Mouse (Mus musculus): ENCODE measurements at regions not wholly inside any gene's neighbourhood (a gene's known extent, or its start where the extent isn't known, plus 50 kb on each side); places are given as distances from the start of the nearest gene placed in this dataset.
A peak's percentile ranks its signal among the peaks of the same experiment; 100 is the strongest.

DNA sequence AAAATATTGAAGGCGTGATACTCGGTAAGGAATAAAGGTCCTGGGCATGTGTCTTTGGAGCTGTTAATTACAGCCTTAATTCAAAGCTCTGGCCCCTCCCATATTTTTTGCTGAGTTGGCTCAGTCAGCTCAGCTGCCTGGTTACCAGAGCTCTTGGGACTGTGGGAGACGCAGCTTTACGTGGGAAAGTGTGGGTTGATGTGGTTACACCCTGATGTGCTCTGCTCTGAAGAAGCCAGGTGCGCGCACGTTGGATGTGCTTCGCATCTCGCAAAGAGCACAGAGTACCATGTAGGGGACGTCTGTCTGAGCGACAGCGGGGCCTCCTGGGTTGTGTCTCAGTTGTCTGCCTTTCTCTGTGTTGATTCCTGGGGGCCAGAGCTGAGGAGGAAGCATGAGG, 254.8 kb downstream of the Foxo1 start:
- Histone ChIP-seq H3K9me3 (no peaks in the 10 kb centered on the region), H3K4me1 (0 out of 2 replicates have a peak, but pooled peaks cover 5% of the 10 kb centered on the region), H3K4me2 (no peak overlapping the region), H3K27me3 (no peaks in the 10 kb centered on the region), H3K4me3 (no peak overlapping the region), H3K27ac (no peak overlapping the region), H3K9ac (no peak overlapping the region), H3K36me3 (no peaks in the 10 kb centered on the region)
- 71% methylated on average over 12 of the region's 12 CpGs for WGBS
- no peak for ATAC-seq (ENCODE audit: insufficient number of reproducible peaks, low FRiP score, low TSS enrichment, low read depth)

DNA sequence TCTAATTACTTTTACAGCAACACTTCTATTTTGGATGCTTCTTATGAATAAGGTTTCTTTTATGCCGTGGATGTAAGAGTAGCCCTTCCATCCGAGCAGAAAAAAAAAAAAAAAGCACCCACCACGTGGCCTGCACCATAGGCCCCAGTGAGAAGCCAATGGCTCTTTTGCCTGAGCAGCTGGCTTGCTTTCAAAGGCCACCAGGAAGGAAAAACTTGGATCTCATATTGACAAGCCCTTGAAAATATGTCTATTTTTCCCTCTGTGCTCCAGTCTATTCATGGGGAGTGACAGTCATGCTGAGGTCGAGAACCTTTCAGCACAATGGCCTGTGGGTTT, 252.4 kb downstream of the Foxo1 start:
- ATAC-seq (ENCODE audit: insufficient number of reproducible peaks, low FRiP score, low TSS enrichment, low read depth) = no peak
- WGBS = 29% methylated on average over 4 of the region's 4 CpGs

DNA sequence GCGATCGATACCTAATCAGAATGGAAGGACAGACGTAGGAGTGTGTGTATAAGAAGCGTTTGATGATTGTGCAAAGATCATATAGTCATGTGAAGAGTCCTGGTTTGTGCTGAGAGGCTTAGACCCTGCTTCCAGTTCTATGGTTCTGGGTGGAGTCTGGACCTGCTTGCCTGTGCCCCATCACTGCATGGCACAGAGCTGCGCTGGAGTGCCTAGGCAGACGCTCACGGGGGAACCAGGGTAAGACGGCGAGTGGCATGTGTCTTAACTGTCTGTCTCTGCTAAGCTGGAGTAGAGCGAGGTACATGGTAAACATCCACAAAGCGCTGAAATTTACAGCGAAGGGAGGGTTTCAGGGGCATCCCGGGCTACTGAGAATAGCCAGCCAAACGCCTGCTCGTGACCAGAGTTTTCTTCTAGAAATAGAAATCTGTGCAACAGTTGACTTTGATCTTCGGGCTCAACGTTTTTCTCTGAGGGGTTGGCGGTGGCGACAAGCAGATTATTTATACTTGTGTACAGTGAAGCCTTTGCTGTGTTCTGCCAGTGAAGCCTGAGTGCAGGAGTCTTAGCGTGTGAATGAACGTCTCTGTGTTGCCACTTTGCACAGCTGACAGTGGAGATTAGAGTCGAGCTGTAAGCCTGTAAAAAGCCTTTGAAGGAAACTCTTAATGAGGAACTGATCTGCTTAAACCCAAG, 251.9 kb downstream of the Foxo1 start:
- no peaks in the 10 kb centered on the region for H3K9me3 ChIP-seq
- H3K4me1 ChIP-seq = 0 out of 2 replicates have a peak, but pooled peaks cover 5% of the 10 kb centered on the region
- ATAC-seq (ENCODE audit: insufficient number of reproducible peaks, low FRiP score, low TSS enrichment, low read depth) = no peak
- H3K9ac ChIP-seq = no peak overlapping the region
- WGBS = 58% methylated on average over 22 of the region's 22 CpGs
- no peaks in the 10 kb centered on the region for H3K27me3 ChIP-seq
- no peak overlapping the region for H3K4me3 ChIP-seq
- 0 out of 2 replicates have a peak overlapping the region, but pooled peaks have one; percentile 5 for H3K4me2 ChIP-seq
- peak overlapping the region; percentile 33; the same call in 1 of the 2 replicates for H3K27ac ChIP-seq
- H3K36me3 ChIP-seq = no peaks in the 10 kb centered on the region

More for the DNA sequence above, 252.4 kb downstream of the Foxo1 start:
- Histone ChIP-seq H3K27me3 (no peaks in the 10 kb centered on the region), H3K4me3 (no peak overlapping the region), H3K9ac (no peak overlapping the region), H3K4me1 (0 out of 2 replicates have a peak, but pooled peaks cover 5% of the 10 kb centered on the region), H3K9me3 (no peaks in the 10 kb centered on the region), H3K4me2 (no peak overlapping the region), H3K27ac (0 out of 2 replicates have a peak overlapping the region, but pooled peaks have one; percentile 33), H3K36me3 (no peaks in the 10 kb centered on the region)

DNA sequence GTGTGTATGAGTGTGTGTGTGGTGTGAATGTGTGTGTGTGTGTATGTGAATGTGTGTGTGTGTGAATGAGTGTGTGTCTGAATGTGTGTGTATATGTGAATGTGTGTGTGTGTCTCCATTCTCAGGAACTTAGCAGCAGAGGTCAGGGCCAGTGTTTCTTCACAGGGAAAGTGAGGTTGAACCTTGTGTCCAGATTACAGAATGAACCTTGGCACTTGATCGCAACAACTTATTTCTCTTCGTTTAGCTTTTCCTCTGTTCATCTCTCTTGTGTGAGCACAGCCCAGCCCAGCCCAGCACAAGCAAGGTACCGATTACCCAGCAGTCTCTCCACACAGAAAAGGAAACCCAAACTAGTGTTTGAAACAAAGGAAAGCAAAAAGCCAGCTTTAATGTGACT, 249.7 kb downstream of the Foxo1 start:
- no peaks in the 10 kb centered on the region for H3K36me3 ChIP-seq
- H3K4me1 ChIP-seq = 0 out of 2 replicates have a peak, but pooled peaks cover 5% of the 10 kb centered on the region
- H3K4me2 ChIP-seq = no peak overlapping the region
- H3K27me3 ChIP-seq = no peaks in the 10 kb centered on the region
- H3K27ac ChIP-seq = no peak overlapping the region
- H3K9me3 ChIP-seq = no peaks in the 10 kb centered on the region
- ATAC-seq (ENCODE audit: insufficient number of reproducible peaks, low FRiP score, low TSS enrichment, low read depth) = no peak
- no peak overlapping the region for H3K9ac ChIP-seq
- H3K4me3 ChIP-seq = no peak overlapping the region
- 79% methylated on average over 3 of the region's 3 CpGs for WGBS

DNA sequence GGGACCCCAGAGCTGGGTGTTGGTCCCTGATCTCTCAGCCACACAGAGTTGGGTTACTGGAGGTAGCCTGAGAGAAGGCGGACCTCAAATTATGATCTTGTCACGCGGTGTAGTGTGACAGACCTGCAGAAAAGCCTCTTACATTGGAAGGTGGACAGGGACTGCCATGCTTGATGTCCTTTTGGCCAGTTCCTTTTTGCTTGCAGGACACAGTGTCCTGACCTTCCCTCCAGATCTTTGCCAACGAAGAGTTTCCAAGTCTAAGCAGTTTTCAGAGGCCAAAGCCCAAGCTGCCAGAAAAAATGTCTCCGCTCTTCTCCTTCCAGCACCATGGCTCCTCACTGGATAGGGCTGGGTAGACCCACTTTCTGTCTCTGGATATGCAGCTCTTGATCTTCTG, 248.6 kb downstream of the Foxo1 start:
- 94% methylated on average over 5 of the region's 5 CpGs for WGBS
- 0 out of 2 replicates have a peak, but pooled peaks cover 5% of the 10 kb centered on the region for H3K4me1 ChIP-seq
- ATAC-seq (ENCODE audit: insufficient number of reproducible peaks, low FRiP score, low TSS enrichment, low read depth) = no peak
- H3K4me3 ChIP-seq = no peak overlapping the region
- no peaks in the 10 kb centered on the region for H3K27me3 ChIP-seq
- H3K4me2 ChIP-seq = no peak overlapping the region
- H3K27ac ChIP-seq = no peak overlapping the region
- no peak overlapping the region for H3K9ac ChIP-seq
- no peaks in the 10 kb centered on the region for H3K36me3 ChIP-seq
- no peaks in the 10 kb centered on the region for H3K9me3 ChIP-seq

DNA sequence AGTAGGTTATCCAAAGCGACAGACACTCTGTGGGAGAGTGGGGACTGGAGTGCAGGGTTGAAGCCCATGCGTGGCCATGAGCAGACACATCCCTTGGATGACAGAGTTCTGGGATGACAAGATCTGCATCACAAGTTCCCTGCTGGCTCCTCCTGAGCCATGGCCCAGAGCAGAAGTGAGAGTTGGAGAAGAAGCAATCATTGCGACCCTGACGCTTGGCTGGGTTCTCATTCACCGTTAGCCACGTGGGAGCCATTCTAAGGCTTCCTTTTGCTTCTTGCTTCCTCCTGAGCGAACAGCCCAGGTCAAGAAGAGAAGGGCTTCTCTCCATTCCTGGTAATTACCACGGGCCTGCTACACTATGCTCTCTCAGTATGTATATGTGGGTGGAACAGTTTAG, 244.6 kb downstream of the Foxo1 start:
- Histone ChIP-seq H3K27me3 (no peaks in the 10 kb centered on the region), H3K4me2 (no peak overlapping the region), H3K36me3 (no peaks in the 10 kb centered on the region), H3K9ac (no peak overlapping the region), H3K4me1 (no peaks in the 10 kb centered on the region), H3K27ac (no peak overlapping the region), H3K9me3 (no peaks in the 10 kb centered on the region), H3K4me3 (no peak overlapping the region)
- WGBS = 83% methylated on average over 8 of the region's 8 CpGs
- no peak for ATAC-seq (ENCODE audit: insufficient number of reproducible peaks, low FRiP score, low TSS enrichment, low read depth)

DNA sequence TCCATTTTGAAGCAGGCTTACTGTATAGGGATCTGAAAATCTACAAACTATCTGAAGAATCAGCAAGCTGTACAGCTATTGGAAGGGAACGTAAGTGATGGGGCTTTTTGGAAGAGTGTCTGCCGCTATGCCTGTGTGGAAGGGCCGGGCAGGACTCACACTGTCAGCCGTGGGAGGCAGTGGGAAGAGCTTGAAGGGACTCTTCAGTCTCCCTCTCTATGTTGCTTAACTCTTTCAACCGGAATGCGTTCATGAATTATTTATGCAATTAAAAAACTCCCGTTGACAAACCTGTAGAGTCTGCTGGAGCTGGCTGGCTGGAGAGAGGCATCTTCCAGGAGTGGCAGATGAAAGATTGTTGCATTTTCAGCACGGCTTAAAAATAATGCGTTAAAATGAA, 243.4 kb downstream of the Foxo1 start:
- Histone ChIP-seq H3K9me3 (no peaks in the 10 kb centered on the region), H3K27me3 (no peaks in the 10 kb centered on the region), H3K27ac (no peak overlapping the region), H3K36me3 (no peaks in the 10 kb centered on the region), H3K9ac (no peak overlapping the region), H3K4me3 (no peak overlapping the region), H3K4me1 (no peaks in the 10 kb centered on the region), H3K4me2 (no peak overlapping the region)
- 82% methylated on average over 9 of the region's 9 CpGs for WGBS
- ATAC-seq (ENCODE audit: insufficient number of reproducible peaks, low FRiP score, low TSS enrichment, low read depth) = no peak

DNA sequence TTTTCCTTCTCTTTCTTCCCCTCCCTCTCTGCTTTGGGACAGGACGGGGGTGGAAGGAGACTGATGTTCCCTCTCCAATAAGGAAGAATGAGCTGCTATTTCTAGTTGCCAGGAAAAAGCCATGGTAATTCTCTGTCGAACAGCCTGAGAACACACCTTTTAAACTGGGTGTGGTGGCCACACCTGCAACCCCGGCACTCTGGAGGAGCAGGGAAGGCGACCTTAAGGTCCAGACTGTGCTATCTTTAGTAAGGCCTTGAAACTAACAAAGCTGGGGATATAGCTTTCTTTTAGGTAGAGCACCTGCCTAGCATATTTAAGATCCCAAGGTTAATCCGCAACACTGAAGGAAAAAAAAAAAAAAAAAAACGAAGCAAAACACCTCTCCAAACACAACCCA, 242.7 kb downstream of the Foxo1 start:
- H3K4me1 ChIP-seq = no peaks in the 10 kb centered on the region
- no peaks in the 10 kb centered on the region for H3K9me3 ChIP-seq
- H3K27me3 ChIP-seq = no peaks in the 10 kb centered on the region
- no peak for ATAC-seq (ENCODE audit: insufficient number of reproducible peaks, low FRiP score, low TSS enrichment, low read depth)
- no peak overlapping the region for H3K27ac ChIP-seq
- H3K4me2 ChIP-seq = no peak overlapping the region
- H3K36me3 ChIP-seq = no peaks in the 10 kb centered on the region
- H3K4me3 ChIP-seq = no peak overlapping the region
- WGBS = 66% methylated on average over 6 of the region's 6 CpGs
- no peak overlapping the region for H3K9ac ChIP-seq

DNA sequence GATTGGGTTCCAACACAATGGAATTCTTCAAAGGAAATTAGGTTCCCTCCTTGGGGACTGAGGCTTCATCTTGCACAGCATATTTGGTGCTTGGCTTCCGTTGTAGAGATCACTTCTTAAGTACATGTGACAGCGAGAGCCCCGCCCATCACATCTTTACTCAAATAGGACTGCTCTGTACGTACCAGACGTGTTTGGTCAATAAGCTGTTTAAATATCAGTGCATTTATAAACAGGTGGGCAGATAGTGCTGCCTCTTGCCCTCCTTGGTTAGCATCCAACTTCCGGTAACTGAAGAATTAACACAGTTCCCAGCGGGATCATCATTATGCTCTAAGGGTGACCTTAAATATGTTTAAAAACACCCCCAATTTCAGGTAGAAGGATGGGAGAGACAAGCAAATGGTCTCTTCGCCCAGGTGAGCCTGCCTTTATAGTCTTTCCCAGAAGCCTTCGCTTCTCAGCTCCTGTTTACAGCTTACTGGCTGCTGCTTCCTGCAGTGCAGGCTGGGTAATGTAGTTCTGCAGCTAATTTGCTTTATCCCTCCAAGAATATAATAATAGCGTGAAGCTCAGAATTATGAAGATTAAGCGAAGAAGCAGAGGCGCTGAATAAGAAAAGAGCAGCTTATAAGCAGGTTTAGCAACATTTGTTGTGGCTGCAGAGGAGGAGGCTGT, 242.1 kb downstream of the Foxo1 start:
- no peak for ATAC-seq (ENCODE audit: insufficient number of reproducible peaks, low FRiP score, low TSS enrichment, low read depth)
- no peak overlapping the region for H3K27ac ChIP-seq
- no peaks in the 10 kb centered on the region for H3K36me3 ChIP-seq
- no peaks in the 10 kb centered on the region for H3K9me3 ChIP-seq
- H3K4me3 ChIP-seq = peak overlapping the region; percentile 16
- H3K4me2 ChIP-seq = peak overlapping the region; percentile 8; the same call in 1 of the 2 replicates
- no peak overlapping the region for H3K9ac ChIP-seq
- H3K4me1 ChIP-seq = no peaks in the 10 kb centered on the region
- no peaks in the 10 kb centered on the region for H3K27me3 ChIP-seq
- 57% methylated on average over 12 of the region's 12 CpGs for WGBS

DNA sequence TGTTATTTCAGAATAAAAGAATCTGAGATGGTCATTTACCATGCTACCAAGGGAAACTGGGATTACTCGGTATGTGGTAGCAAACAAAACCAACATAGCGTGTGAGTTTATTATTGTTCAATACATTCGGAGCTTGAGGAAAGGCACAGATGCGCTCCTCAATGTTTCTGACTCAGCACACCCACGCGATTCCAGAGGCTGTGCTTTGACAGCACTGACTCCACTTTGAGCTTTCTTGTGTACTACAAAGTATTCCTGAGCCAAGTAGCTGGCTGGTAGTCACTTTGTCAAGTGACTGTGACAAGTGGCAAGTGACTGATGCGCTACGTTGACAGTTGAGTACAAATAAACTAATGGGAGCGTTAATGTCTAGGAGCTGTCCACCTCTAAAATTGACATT, 235.8 kb downstream of the Foxo1 start:
- WGBS = 90% methylated on average over 9 of the region's 9 CpGs
- H3K9ac ChIP-seq = no peak overlapping the region
- ATAC-seq (ENCODE audit: insufficient number of reproducible peaks, low FRiP score, low TSS enrichment, low read depth) = no peak

DNA sequence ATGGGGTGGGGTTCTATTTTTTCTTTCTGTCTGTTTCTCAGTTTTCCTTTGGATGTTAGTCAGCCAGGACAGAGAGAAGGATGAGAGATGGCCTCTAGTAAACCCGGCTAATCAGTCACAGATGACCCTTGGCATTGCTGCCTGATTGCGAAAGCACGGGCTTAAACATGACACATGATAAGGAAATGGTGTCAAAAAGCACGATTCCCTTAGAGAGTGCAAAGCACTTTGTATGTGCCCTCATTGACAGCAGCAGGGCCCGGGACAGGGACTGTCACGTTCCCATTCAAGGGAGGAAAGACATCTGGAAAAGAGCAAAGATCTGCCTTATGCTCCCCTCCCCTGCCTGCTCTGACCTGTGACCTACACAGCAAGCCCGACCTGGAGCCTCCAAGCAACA, 234.1 kb downstream of the Foxo1 start:
- Histone ChIP-seq H3K4me2 (no peak overlapping the region), H3K4me3 (no peak overlapping the region), H3K27me3 (no peaks in the 10 kb centered on the region), H3K4me1 (0 out of 2 replicates have a peak, but pooled peaks cover 3% of the 10 kb centered on the region), H3K9ac (no peak overlapping the region), H3K27ac (no peak overlapping the region), H3K9me3 (no peaks in the 10 kb centered on the region), H3K36me3 (no peaks in the 10 kb centered on the region)
- 29% methylated on average over 7 of the region's 7 CpGs for WGBS
- no peak for ATAC-seq (ENCODE audit: insufficient number of reproducible peaks, low FRiP score, low TSS enrichment, low read depth)

More for the DNA sequence above, 235.8 kb downstream of the Foxo1 start:
- H3K9me3 ChIP-seq = no peaks in the 10 kb centered on the region
- H3K27ac ChIP-seq = no peak overlapping the region
- H3K4me3 ChIP-seq = no peak overlapping the region
- H3K4me2 ChIP-seq = no peak overlapping the region
- H3K36me3 ChIP-seq = no peaks in the 10 kb centered on the region
- no peaks in the 10 kb centered on the region for H3K27me3 ChIP-seq
- 0 out of 2 replicates have a peak, but pooled peaks cover 3% of the 10 kb centered on the region for H3K4me1 ChIP-seq

DNA sequence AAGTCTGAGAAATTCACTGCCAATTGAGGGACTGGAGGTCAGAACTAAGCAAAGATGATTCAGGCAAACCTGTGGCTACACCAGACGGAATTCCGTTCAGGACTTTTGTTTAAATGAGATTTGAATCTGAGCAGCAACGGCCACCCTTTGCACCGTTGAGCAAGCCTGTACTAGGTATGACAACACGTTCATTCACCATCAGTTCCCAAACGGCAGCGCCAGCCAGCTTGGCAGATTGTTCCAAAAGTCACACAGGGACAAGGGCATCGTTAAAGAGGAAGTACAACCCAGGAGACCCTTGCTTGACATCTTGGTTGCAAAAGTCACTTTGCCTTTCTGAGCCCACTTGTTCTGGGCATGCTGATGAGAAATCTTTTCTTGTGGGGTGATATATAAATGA, 233.5 kb downstream of the Foxo1 start:
- no peak for ATAC-seq (ENCODE audit: insufficient number of reproducible peaks, low FRiP score, low TSS enrichment, low read depth)
- Histone ChIP-seq H3K9ac (no peak overlapping the region), H3K4me3 (no peak overlapping the region), H3K4me1 (0 out of 2 replicates have a peak, but pooled peaks cover 3% of the 10 kb centered on the region), H3K9me3 (no peaks in the 10 kb centered on the region), H3K4me2 (no peak overlapping the region), H3K27ac (no peak overlapping the region), H3K27me3 (no peaks in the 10 kb centered on the region), H3K36me3 (no peaks in the 10 kb centered on the region)
- WGBS = 78% methylated on average over 8 of the region's 8 CpGs
